Mouse (Mus musculus) thymus, postnatal 36 days (tissue): ENCODE measurements around the gene Krtcap3.
A peak's percentile ranks its signal among the peaks of the same experiment; 100 is the strongest.

Experiments
- DNase-seq, 2 experiments: peaks; one replicate each; pipeline ENCODE4 v3.0.0; 2022; ENCODE audit warnings: mixed read lengths in 2 of 2

Krtcap3 gene

GRCm38 (mm10) chr5:31253806-31254205 lies 2.3 kb downstream of the Krtcap3 start:
- DNase-seq = no peak

- no peak for DNase-seq
Measured at GRCm38 (mm10) chr5:31254452-31254851, 3.0 kb downstream of the Krtcap3 start.

- DNase-seq = no peak
Measured at GRCm38 (mm10) chr5:31254901-31255300, 3.4 kb downstream of the Krtcap3 start.

GRCm38 (mm10) chr5:31255381-31255780 lies 3.9 kb downstream of the Krtcap3 start:
- DNase-seq = no peak

GRCm38 (mm10) chr5:31255971-31256370 lies 4.5 kb downstream of the Krtcap3 start:
- DNase-seq = no peak

GRCm38 (mm10) chr5:31257616-31258015 lies 6.1 kb downstream of the Krtcap3 start:
- no peak for DNase-seq

- no peak for DNase-seq
Measured at GRCm38 (mm10) chr5:31266101-31266500, 14.6 kb downstream of the Krtcap3 start.

- no peak for DNase-seq
Measured at GRCm38 (mm10) chr5:31267686-31268085, 16.2 kb downstream of the Krtcap3 start.

GRCm38 (mm10) chr5:31273018-31273417 lies 21.5 kb downstream of the Krtcap3 start:
- no peak for DNase-seq

GRCm38 (mm10) chr5:31279245-31279988 lies 27.9 kb downstream of the Krtcap3 start:
- peak in 1 of 2 experiments; percentile 7 for DNase-seq

- no peak for DNase-seq
Measured at GRCm38 (mm10) chr5:31288225-31288624, 36.7 kb downstream of the Krtcap3 start.

- DNase-seq = no peak
Measured at GRCm38 (mm10) chr5:31288655-31289054, 37.2 kb downstream of the Krtcap3 start.

GRCm38 (mm10) chr5:31289626-31290230 lies 38.2 kb downstream of the Krtcap3 start:
- no peak for DNase-seq

GRCm38 (mm10) chr5:31290521-31291360 lies 39.2 kb downstream of the Krtcap3 start, which contains the start of gene Ift172:
TSS of gene Ift172 (minus strand) at chr5:31291116.
- DNase-seq = peak; percentile 91 to 96

GRCm38 (mm10) chr5:31291361-31291688 lies 39.8 kb downstream of the Krtcap3 start:
- DNase-seq = no peak

- no peak for DNase-seq
Measured at GRCm38 (mm10) chr5:31294964-31295605, 43.6 kb downstream of the Krtcap3 start.

GRCm38 (mm10) chr5:31295606-31296141 lies 44.2 kb downstream of the Krtcap3 start, which contains the start of gene Fndc4:
TSS of gene Fndc4 (minus strand) at chr5:31296080.
- no peak for DNase-seq

GRCm38 (mm10) chr5:31297047-31297757 lies 45.7 kb downstream of the Krtcap3 start, which contains the start of gene Gckr:
TSS of gene Gckr (plus strand) at chr5:31297443.
- DNase-seq = no peak

- DNase-seq = no peak
Measured at GRCm38 (mm10) chr5:31297981-31298380, 46.5 kb downstream of the Krtcap3 start.

- no peak for DNase-seq
Measured at GRCm38 (mm10) chr5:31298486-31298885, 47.0 kb downstream of the Krtcap3 start.

GRCm38 (mm10) chr5:31301866-31302265 lies 50.4 kb downstream of the Krtcap3 start:
- no peak for DNase-seq
